In genomic region chr16:18328524-18328923, GRCm38 (mm10) we compare ENCODE assay signal across 12 mouse cellular contexts.
"Had no signal": no experiment of that assay in that cellular context is flagged by ENCODE, and none has a peak within 500 bp of the region (broad histone marks: within the 10 kb centered on the region; RNA-seq: fewer than 3 reads in every experiment).

No protein-coding gene starts in this region.

- H3K4me1 ChIP-seq: limb, embryonic 10.5 days; liver, embryonic 15.5 days; midbrain, embryonic 13.5 days had no signal

- H3K9me3 ChIP-seq: limb, embryonic 10.5 days; liver, embryonic 15.5 days; midbrain, embryonic 13.5 days had no signal

- H3K27ac ChIP-seq: left cerebral cortex, adult 2 months; limb, embryonic 10.5 days; liver, embryonic 15.5 days; macrophage; midbrain, embryonic 13.5 days; stomach, postnatal 0 days had no signal

- H3K4me3 ChIP-seq: left cerebral cortex, adult 2 months; limb, embryonic 10.5 days; liver, embryonic 15.5 days; midbrain, embryonic 13.5 days had no signal

- DNase-seq: kidney, postnatal 14 days; lung, adult 2 months; lung, postnatal 14 days; thymus, adult 18-20 months; thymus, postnatal 14 days had no signal

- ATAC-seq: midbrain, embryonic 13.5 days had no signal

- H3K4me2 ChIP-seq: liver, embryonic 11.5 days; liver, embryonic 15.5 days; midbrain, embryonic 13.5 days had no signal

- H3K27me3 ChIP-seq: liver, embryonic 15.5 days; midbrain, embryonic 13.5 days had no signal

- H3K9ac ChIP-seq: liver, embryonic 15.5 days; midbrain, embryonic 13.5 days had no signal

- H3K36me3 ChIP-seq: limb, embryonic 10.5 days had no signal
